Mouse (Mus musculus) embryonic fibroblast, embryonic 13.5 days (primary cell): Measurements from ENCODE around the gene Fam169a.

ENCODE experiments used
- CTCF ChIP-seq: IDR thresholded peaks from 2 replicates; pipeline ENCODE4 v1.5.1; 2011; ENCODE audit warnings: mild to moderate bottlenecking, control low read depth, low read length, moderate library complexity, borderline replicate concordance; ENCODE audit not compliant: insufficient read depth
- POLR2A ChIP-seq: IDR thresholded peaks from 2 replicates; pipeline ENCODE4 v1.6.1; 2011; ENCODE audit warnings: low read depth, mild to moderate bottlenecking, control low read depth, low read length, moderate library complexity

- TF ChIP-seq POLR2A: no peak
- TF ChIP-seq CTCF: no peak
Measured at GRCm38 (mm10) chr13:97017711-97018110, 49.4 kb upstream of the Fam169a start.
